Mouse (Mus musculus) heart, embryonic 14.5 days (tissue): ENCODE measurements around the gene Dact3. TPM values are rescaled to one million over a fixed set of nuclear protein-coding genes. Genes with fewer than 3 reads are reported as not detected.

Source experiments
- ATAC-seq: fragments of 200-750 bp; cut with Nextera tagmentation; 2 replicates; pipeline ENCODE4 v1.8.0; 2017; ENCODE audit warnings: low read depth, moderate TSS enrichment; ENCODE audit not compliant: insufficient number of reproducible peaks, insufficient read depth, low FRiP score
- H3K27ac ChIP-seq, 2 experiments: fragments of 200-500 bp in 1 of 2; fragments of 300-500 bp in 1 of 2; sonication (generic) in 1 of 2; replicated peaks in 1 of 2; 2 replicates each; pipeline ENCODE4 v1.5.1; 2012 to 2014; ENCODE audit warnings: low read depth in 2 of 2, low read length in 2 of 2, control low read depth in 1 of 2, mild to moderate bottlenecking in 1 of 2, mixed read lengths in 1 of 2; ENCODE audit not compliant: control insufficient read depth in 1 of 2, insufficient read depth in 1 of 2
- H3K27me3 ChIP-seq: fragments of 300-500 bp; sonication (generic); 2 replicates; pipeline ENCODE4 v1.6.1; 2014; ENCODE audit warnings: mild to moderate bottlenecking, low read length, control low read depth; ENCODE audit not compliant: control insufficient read depth, insufficient read depth
- H3K36me3 ChIP-seq: fragments of 300-500 bp; sonication (generic); 2 replicates; pipeline ENCODE4 v1.6.1; 2014; ENCODE audit warnings: mild to moderate bottlenecking, control low read depth, low read length, mixed read lengths; ENCODE audit not compliant: control insufficient read depth, insufficient read depth
- H3K4me1 ChIP-seq, 2 experiments: fragments of 200-500 bp in 1 of 2; fragments of 300-500 bp in 1 of 2; sonication (generic) in 1 of 2; 2 replicates each; pipeline ENCODE4 v1.6.1; 2012 to 2014; ENCODE audit warnings: low read length in 2 of 2, control low read depth in 1 of 2, mixed read lengths in 1 of 2; ENCODE audit not compliant: control insufficient read depth in 2 of 2, insufficient read depth in 2 of 2
- H3K4me2 ChIP-seq: fragments of 300-500 bp; sonication (generic); 2 replicates; pipeline ENCODE4 v1.6.1; 2014; ENCODE audit warnings: mild to moderate bottlenecking, low read length
- H3K4me3 ChIP-seq, 2 experiments: fragments of 200-500 bp in 1 of 2; fragments of 300-500 bp in 1 of 2; sonication (generic) in 1 of 2; 2 replicates each; pipeline ENCODE4 v1.5.1; 2012 to 2014; ENCODE audit warnings: low read length in 2 of 2, mild to moderate bottlenecking in 2 of 2, control low read depth in 1 of 2, low read depth in 1 of 2, moderate library complexity in 1 of 2; ENCODE audit not compliant: control insufficient read depth in 1 of 2, insufficient read depth in 1 of 2
- H3K9ac ChIP-seq: fragments of 300-500 bp; sonication (generic); 2 replicates; pipeline ENCODE4 v1.6.1; 2014; ENCODE audit warnings: mild to moderate bottlenecking, low read length
- H3K9me3 ChIP-seq: fragments of 300-500 bp; sonication (generic); 2 replicates; pipeline ENCODE4 v1.6.1; 2016; ENCODE audit warnings: low read length, control low read depth; ENCODE audit not compliant: control insufficient read depth
- WGBS: fragments of 180-500 bp; shearing (Covaris S2); extraction: QIAGEN DNeasy Blood & Tissue Kit; methylation state at CpG from one replicate; pipeline ENCODE4 v1.1.7; 2014; 5-methylcytosine and 5-hydroxymethylcytosine counted together
- polyA plus RNA-seq: library from polyadenylated mRNA; unstranded; fragments of >200 nt; fragmentation: Nextera tagmentation; extraction: Ambion mirVana; gene quantifications from 2 replicates; pipeline ENCODE4 v1.2.1, GENCODE M21; 2014

Dact3 gene
- polyA plus RNA-seq, 1 experiment from 2014 or later = 13.8 TPM

GRCm38 (mm10) chr7:16880615-16881014 lies 5.5 kb downstream of the Dact3 start:
- WGBS = 16% methylated on average over 5 of the region's 5 CpGs
- Histone ChIP-seq H3K4me3 (no peak overlapping the region), H3K9me3 (peaks cover 8% of the 10 kb centered on the region), H3K4me2 (peak overlapping the region; percentile 41), H3K9ac (peak overlapping the region; percentile 68), H3K27ac (peak overlapping the region; percentile 96 to 97), H3K4me1 (peaks cover 26 to 50% of the 10 kb centered on the region in 2 experiments), H3K36me3 (peaks cover 61% of the 10 kb centered on the region), H3K27me3 (no peaks in the 10 kb centered on the region)
- no peak for ATAC-seq

- ATAC-seq = no peak
- Histone ChIP-seq H3K9me3 (peaks cover 18% of the 10 kb centered on the region), H3K27me3 (no peaks in the 10 kb centered on the region), H3K9ac (no peak overlapping the region; the same call in 1 of the 2 replicates), H3K36me3 (peaks cover 84% of the 10 kb centered on the region), H3K4me2 (peak overlapping the region; percentile 27), H3K4me1 (peaks cover 20 to 41% of the 10 kb centered on the region in 2 experiments), H3K4me3 (no peak overlapping the region), H3K27ac (peak overlapping the region; percentile 43 to 96; a peak in 3 of 4 replicates)
- 79% methylated on average over 6 of the region's 6 CpGs for WGBS
Observed at GRCm38 (mm10) chr7:16883162-16883561, 8.0 kb downstream of the Dact3 start.

- ATAC-seq = no peak
- H3K4me1 ChIP-seq = peaks cover 20 to 33% of the 10 kb centered on the region in 2 experiments
- no peaks in the 10 kb centered on the region for H3K27me3 ChIP-seq
- no peak overlapping the region for H3K9ac ChIP-seq
- peaks cover 18% of the 10 kb centered on the region for H3K9me3 ChIP-seq
- 84% methylated on average over 3 of the region's 4 CpGs for WGBS
- H3K36me3 ChIP-seq = peaks cover 81% of the 10 kb centered on the region
- H3K27ac ChIP-seq = no peak overlapping the region
- H3K4me2 ChIP-seq = no peak overlapping the region
- H3K4me3 ChIP-seq = no peak overlapping the region
Observed at GRCm38 (mm10) chr7:16884334-16884733, 9.2 kb downstream of the Dact3 start.

- peak overlapping the region; percentile 46 for H3K4me2 ChIP-seq
- H3K27me3 ChIP-seq = no peaks in the 10 kb centered on the region
- 18% methylated on average over 93 of the region's 95 CpGs for WGBS
- H3K4me1 ChIP-seq = peaks cover 17 to 28% of the 10 kb centered on the region in 2 experiments
- peak overlapping the region; percentile 11 to 28 for H3K4me3 ChIP-seq
- peaks cover 18% of the 10 kb centered on the region for H3K9me3 ChIP-seq
- peaks cover 78% of the 10 kb centered on the region for H3K36me3 ChIP-seq
- peak overlapping the region; percentile 46 for H3K9ac ChIP-seq
- H3K27ac ChIP-seq = no peak overlapping the region
- ATAC-seq = no peak
Observed at GRCm38 (mm10) chr7:16885271-16885776, 10.2 kb downstream of the Dact3 start.

- H3K27me3 ChIP-seq = no peaks in the 10 kb centered on the region
- no peak overlapping the region for H3K27ac ChIP-seq
- H3K9ac ChIP-seq = no peak overlapping the region
- H3K9me3 ChIP-seq = peaks cover 18% of the 10 kb centered on the region
- 52% methylated on average over 58 of the region's 59 CpGs for WGBS
- peaks cover 15 to 28% of the 10 kb centered on the region in 2 experiments for H3K4me1 ChIP-seq
- peak overlapping the region in 1 of 2 experiments; percentile 28; a peak in 2 of 4 replicates for H3K4me3 ChIP-seq
- no peak for ATAC-seq
- H3K36me3 ChIP-seq = peaks cover 76% of the 10 kb centered on the region
- no peak overlapping the region for H3K4me2 ChIP-seq
Observed at GRCm38 (mm10) chr7:16885905-16886304, 10.8 kb downstream of the Dact3 start.

GRCm38 (mm10) chr7:16890536-16890935 lies 15.4 kb downstream of the Dact3 start:
- ATAC-seq = no peak
- peak overlapping the region; percentile 68 for H3K4me2 ChIP-seq
- 28% methylated on average over 6 of the region's 6 CpGs for WGBS
- peak overlapping the region; percentile 64 for H3K9ac ChIP-seq
- H3K27me3 ChIP-seq = peaks cover 18% of the 10 kb centered on the region
- H3K9me3 ChIP-seq = peaks cover 11% of the 10 kb centered on the region
- H3K27ac ChIP-seq = peak overlapping the region; percentile 81 to 87
- H3K36me3 ChIP-seq = peaks cover 34% of the 10 kb centered on the region
- H3K4me1 ChIP-seq = peaks cover 21 to 27% of the 10 kb centered on the region in 2 experiments
- peak overlapping the region; percentile 1 to 23; a peak in 2 of 4 replicates for H3K4me3 ChIP-seq

GRCm38 (mm10) chr7:16890944-16891343 lies 15.8 kb downstream of the Dact3 start:
- peaks cover 29% of the 10 kb centered on the region for H3K36me3 ChIP-seq
- H3K4me2 ChIP-seq = peak overlapping the region; percentile 68
- peak overlapping the region; percentile 64 for H3K9ac ChIP-seq
- H3K27ac ChIP-seq = peak overlapping the region; percentile 81 to 87
- peak; percentile 70 for ATAC-seq
- peaks cover 18% of the 10 kb centered on the region for H3K27me3 ChIP-seq
- peaks cover 21 to 28% of the 10 kb centered on the region in 2 experiments for H3K4me1 ChIP-seq
- 2% methylated on average over 23 of the region's 23 CpGs for WGBS
- peak overlapping the region; percentile 1 to 23; a peak in 2 of 4 replicates for H3K4me3 ChIP-seq
- H3K9me3 ChIP-seq = peaks cover 7% of the 10 kb centered on the region
